Mouse (Mus musculus) heart, embryonic 13.5 days (tissue): ENCODE measurements at regions not wholly inside any gene's neighbourhood (a gene's known extent, or its start where the extent isn't known, plus 50 kb on each side); places are given as distances from the start of the nearest gene placed in this dataset.

Experiments used
- ATAC-seq: fragments of 200-750 bp; cut with Nextera tagmentation; 2 replicates; pipeline ENCODE4 v1.8.0; 2017; ENCODE audit warnings: moderate TSS enrichment; ENCODE audit not compliant: insufficient number of reproducible peaks, low FRiP score, low TSS enrichment; ENCODE audit errors: extremely low read depth
- H3K27ac ChIP-seq: fragments of 300-500 bp; sonication (generic); replicated peaks from 2 replicates; pipeline ENCODE4 v1.5.1; 2015; ENCODE audit warnings: moderate library complexity, mild to moderate bottlenecking, inconsistent platforms
- H3K27me3 ChIP-seq: fragments of 300-500 bp; sonication (generic); replicated peaks from 2 replicates; pipeline ENCODE4 v1.6.1; 2015; ENCODE audit warnings: mild to moderate bottlenecking, inconsistent platforms
- H3K36me3 ChIP-seq: fragments of 300-500 bp; sonication (generic); 2 replicates; pipeline ENCODE4 v1.6.1; 2015; ENCODE audit warnings: mild to moderate bottlenecking, inconsistent platforms
- H3K4me1 ChIP-seq: fragments of 300-500 bp; sonication (generic); 2 replicates; pipeline ENCODE4 v1.6.1; 2015; ENCODE audit warnings: inconsistent platforms
- H3K4me2 ChIP-seq: fragments of 300-500 bp; sonication (generic); 2 replicates; pipeline ENCODE4 v1.6.1; 2015; ENCODE audit warnings: inconsistent platforms, mild to moderate bottlenecking, moderate library complexity
- H3K4me3 ChIP-seq: fragments of 300-500 bp; sonication (generic); 2 replicates; pipeline ENCODE4 v1.5.1; 2015; ENCODE audit warnings: moderate library complexity, mild to moderate bottlenecking, inconsistent platforms
- H3K9ac ChIP-seq: fragments of 300-500 bp; sonication (generic); 2 replicates; pipeline ENCODE4 v1.6.1; 2015; ENCODE audit warnings: inconsistent platforms, mild to moderate bottlenecking, moderate library complexity
- H3K9me3 ChIP-seq: fragments of 300-500 bp; sonication (generic); 2 replicates; pipeline ENCODE4 v1.6.1; 2016; ENCODE audit warnings: inconsistent platforms
- WGBS: fragments of 180-500 bp; shearing (Covaris S2); methylation state at CpG from one replicate; pipeline ENCODE4 v1.1.7; 2015; ENCODE audit warnings: mixed read lengths; 5-methylcytosine and 5-hydroxymethylcytosine counted together

DNA sequence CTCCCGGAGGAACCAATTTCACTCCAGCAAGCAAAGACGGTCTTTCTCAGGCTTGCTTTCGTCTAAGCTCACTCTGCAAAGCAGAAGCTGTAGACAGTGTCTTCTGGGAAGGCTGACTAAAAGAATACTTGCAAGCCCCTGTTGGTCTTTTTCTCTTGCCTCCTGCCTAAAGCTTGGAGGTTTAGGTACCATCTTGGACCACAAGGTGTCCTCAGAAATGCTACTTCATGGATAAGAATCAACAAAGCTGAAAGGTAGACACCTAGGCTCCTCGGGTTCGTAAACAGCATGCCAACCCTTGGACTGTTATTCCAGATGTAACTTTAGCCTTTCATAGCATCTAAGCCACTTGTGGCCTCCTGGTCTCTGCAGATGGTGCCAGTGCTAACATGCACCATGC, 53.0 kb upstream of the Dapl1 start:
- Histone ChIP-seq H3K4me1 (peaks cover 9% of the 10 kb centered on the region; the same call in 1 of the 2 replicates), H3K36me3 (no peaks in the 10 kb centered on the region), H3K27ac (no peak overlapping the region), H3K9ac (no peak overlapping the region), H3K4me2 (no peak overlapping the region), H3K27me3 (no peaks in the 10 kb centered on the region), H3K9me3 (no peaks in the 10 kb centered on the region), H3K4me3 (no peak overlapping the region)
- WGBS = 76% methylated on average over 5 of the region's 5 CpGs
- no peak for ATAC-seq

- Histone ChIP-seq H3K4me2 (no peak overlapping the region), H3K27ac (no peak overlapping the region), H3K27me3 (no peaks in the 10 kb centered on the region), H3K4me1 (peaks cover 9% of the 10 kb centered on the region; the same call in 1 of the 2 replicates), H3K4me3 (no peak overlapping the region), H3K36me3 (no peaks in the 10 kb centered on the region), H3K9me3 (no peaks in the 10 kb centered on the region), H3K9ac (no peak overlapping the region)
- ATAC-seq = no peak
- WGBS = 62% methylated on average over 7 of the region's 7 CpGs
Measured at GRCm38 (mm10) chr2:59431867-59432266, 52.6 kb upstream of the Dapl1 start.
